Mouse (Mus musculus) forebrain, embryonic 11.5 days (tissue): ENCODE data around the gene Ppp1r12a. TPM values are rescaled to one million over a fixed set of nuclear protein-coding genes. Genes with fewer than 3 reads are reported as not detected.

Experiments used
- ATAC-seq: fragments of 200-750 bp; cut with Nextera tagmentation; replicated peaks from 2 replicates; pipeline ENCODE4 v1.8.0; 2017; ENCODE audit warnings: moderate TSS enrichment; ENCODE audit not compliant: low FRiP score
- DNase-seq: peaks from one replicate; pipeline ENCODE4 v3.0.0-alpha.2; 2017; ENCODE audit warnings: low spot score
- H3K27ac ChIP-seq: fragments of 300-500 bp; sonication (generic); 2 replicates; pipeline ENCODE4 v1.5.1; 2014; ENCODE audit warnings: low read depth, low read length
- H3K27me3 ChIP-seq: fragments of 300-500 bp; sonication (generic); 2 replicates; pipeline ENCODE4 v1.6.1; 2014; ENCODE audit warnings: mild to moderate bottlenecking, low read length, mixed read lengths; ENCODE audit not compliant: control insufficient read depth, insufficient read depth
- H3K36me3 ChIP-seq: fragments of 300-500 bp; sonication (generic); 2 replicates; pipeline ENCODE4 v1.6.1; 2014; ENCODE audit warnings: mild to moderate bottlenecking, low read length, moderate library complexity, mixed read lengths; ENCODE audit not compliant: control insufficient read depth, insufficient read depth
- H3K4me1 ChIP-seq: fragments of 300-500 bp; sonication (generic); replicated peaks from 2 replicates; pipeline ENCODE4 v1.6.1; 2014; ENCODE audit warnings: low read length, mixed read lengths; ENCODE audit not compliant: control insufficient read depth, insufficient read depth
- H3K4me2 ChIP-seq: fragments of 300-500 bp; sonication (generic); 2 replicates; pipeline ENCODE4 v1.6.1; 2014; ENCODE audit warnings: low read depth, mild to moderate bottlenecking, low read length, moderate library complexity, mixed read lengths; ENCODE audit not compliant: severe bottlenecking
- H3K4me3 ChIP-seq: fragments of 300-500 bp; sonication (generic); 2 replicates; pipeline ENCODE4 v1.5.1; 2014; ENCODE audit warnings: low read depth, low read length
- H3K9ac ChIP-seq: fragments of 300-500 bp; sonication (generic); 2 replicates; pipeline ENCODE4 v1.6.1; 2014; ENCODE audit warnings: low read length
- H3K9me3 ChIP-seq: fragments of 300-500 bp; sonication (generic); 2 replicates; pipeline ENCODE4 v1.6.1; 2016; ENCODE audit warnings: low read length, mixed read lengths; ENCODE audit not compliant: control insufficient read depth
- WGBS: fragments of 180-500 bp; shearing (Covaris S2); extraction: QIAGEN DNeasy Blood & Tissue Kit; methylation state at CpG from one replicate; pipeline ENCODE4 v1.1.7; 2014; 5-methylcytosine and 5-hydroxymethylcytosine counted together
- polyA plus RNA-seq: library from polyadenylated mRNA; unstranded; fragments of >200 nt; fragmentation: Nextera tagmentation; extraction: Ambion mirVana; gene quantifications from 2 replicates; pipeline ENCODE4 v1.2.1, GENCODE M21; 2014

Ppp1r12a gene
- polyA plus RNA-seq, 1 experiment from 2014 or later, result 80.7 TPM

DNA sequence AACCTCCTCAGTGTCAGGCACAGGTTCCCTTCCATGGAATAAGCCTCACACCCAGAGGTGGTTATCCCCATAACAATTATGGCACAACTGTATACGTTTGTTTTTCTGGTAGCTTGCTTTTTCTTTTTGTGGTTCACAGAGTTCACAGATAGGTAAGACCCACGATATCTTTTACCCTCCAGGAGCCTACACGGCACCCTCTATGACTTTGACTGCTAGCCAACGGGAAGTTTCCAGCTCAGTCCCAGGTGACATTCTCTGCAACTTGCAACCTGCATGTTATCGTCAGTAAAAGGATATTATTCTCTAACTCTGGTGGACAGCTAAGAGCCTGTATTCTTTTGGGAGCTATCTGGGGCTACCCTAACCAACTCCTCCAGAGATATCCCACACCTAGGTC, 148.2 kb downstream of the Ppp1r12a start:
- ATAC-seq (no peak), DNase-seq (no peak)
- WGBS, result 88% methylated on average over 5 of the region's 5 CpGs
- Histone ChIP-seq H3K9ac (no peak overlapping the region), H3K4me3 (no peak overlapping the region), H3K36me3 (no peaks in the 10 kb centered on the region), H3K9me3 (no peaks in the 10 kb centered on the region), H3K4me1 (no peaks in the 10 kb centered on the region), H3K27me3 (no peaks in the 10 kb centered on the region), H3K27ac (no peak overlapping the region), H3K4me2 (no peak overlapping the region)

- Histone ChIP-seq H3K9me3 (no peaks in the 10 kb centered on the region), H3K27me3 (no peaks in the 10 kb centered on the region)
Observed at GRCm38 (mm10) chr10:108311396-108311795, 149.4 kb downstream of the Ppp1r12a start.

GRCm38 (mm10) chr10:108313845-108314244, 151.9 kb downstream of the Ppp1r12a start:
- WGBS, result 76% methylated on average over 6 of the region's 6 CpGs
- Histone ChIP-seq H3K9me3 (no peaks in the 10 kb centered on the region), H3K4me1 (no peaks in the 10 kb centered on the region), H3K4me3 (no peak overlapping the region), H3K27me3 (no peaks in the 10 kb centered on the region), H3K4me2 (no peak overlapping the region), H3K9ac (no peak overlapping the region), H3K36me3 (no peaks in the 10 kb centered on the region), H3K27ac (no peak overlapping the region)
- DNase-seq (no peak), ATAC-seq (no peak)

More at GRCm38 (mm10) chr10:108311396-108311795, 149.4 kb downstream of the Ppp1r12a start:
- H3K4me1 ChIP-seq, result no peaks in the 10 kb centered on the region
- 88% methylated on average over 3 of the region's 3 CpGs for WGBS
- ATAC-seq (no peak), DNase-seq (no peak)
- no peak overlapping the region for H3K27ac ChIP-seq
- H3K4me3 ChIP-seq, result no peak overlapping the region
- H3K9ac ChIP-seq, result no peak overlapping the region
- H3K4me2 ChIP-seq, result no peak overlapping the region
- no peaks in the 10 kb centered on the region for H3K36me3 ChIP-seq

GRCm38 (mm10) chr10:108314396-108314795, 152.4 kb downstream of the Ppp1r12a start:
- H3K4me3 ChIP-seq, result no peak overlapping the region
- ATAC-seq, result no peak
- no peaks in the 10 kb centered on the region for H3K27me3 ChIP-seq
- H3K36me3 ChIP-seq, result no peaks in the 10 kb centered on the region
- no peaks in the 10 kb centered on the region for H3K4me1 ChIP-seq
- no peak overlapping the region for H3K27ac ChIP-seq
- WGBS, result 92% methylated on average over 8 of the region's 8 CpGs
- no peak overlapping the region for H3K4me2 ChIP-seq
- no peaks in the 10 kb centered on the region for H3K9me3 ChIP-seq
- no peak overlapping the region for H3K9ac ChIP-seq
- DNase-seq, result no peak

DNA sequence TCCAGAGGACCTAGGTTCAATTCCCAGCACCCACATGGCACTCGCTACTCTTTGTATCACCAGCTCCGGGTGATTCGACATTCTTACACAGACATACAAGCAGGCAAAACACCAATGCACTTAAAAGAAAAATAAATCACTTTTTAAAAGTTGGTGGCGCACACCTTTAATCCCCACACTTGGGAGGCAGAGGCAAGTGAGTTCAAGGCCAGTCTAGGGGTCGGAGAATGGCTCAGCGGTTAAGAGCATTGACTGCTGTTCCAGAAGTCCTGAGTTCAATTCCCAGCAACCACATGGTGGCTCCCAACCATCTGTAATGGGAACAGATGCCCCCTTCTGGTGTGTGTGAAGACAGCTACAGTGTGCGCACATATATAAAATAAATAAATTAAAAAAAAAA, 153.2 kb downstream of the Ppp1r12a start:
- Histone ChIP-seq H3K36me3 (no peaks in the 10 kb centered on the region), H3K9ac (no peak overlapping the region), H3K9me3 (no peaks in the 10 kb centered on the region), H3K27me3 (no peaks in the 10 kb centered on the region), H3K4me2 (no peak overlapping the region), H3K4me1 (no peaks in the 10 kb centered on the region), H3K27ac (no peak overlapping the region), H3K4me3 (no peak overlapping the region)
- WGBS, result 96% methylated on average over 7 of the region's 7 CpGs
- DNase-seq, result no peak
- no peak for ATAC-seq

DNA sequence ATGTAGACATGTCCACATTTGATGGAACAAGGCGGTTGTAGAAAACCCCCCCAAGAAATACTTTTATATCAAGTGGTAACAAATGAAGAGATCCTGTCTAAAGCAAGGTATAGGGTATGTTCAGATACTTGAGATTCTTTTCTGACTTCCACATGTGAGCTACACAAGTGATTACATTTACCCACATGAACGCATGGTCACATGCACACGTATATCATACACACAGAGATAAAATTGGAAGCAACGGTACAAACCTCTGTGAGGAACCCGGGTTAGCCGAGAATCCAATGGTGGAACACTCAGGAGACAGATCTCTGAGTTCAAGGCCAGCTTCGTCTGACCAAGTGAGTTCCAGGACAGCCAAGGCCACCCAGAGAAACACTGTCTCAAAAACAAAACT, 166.4 kb downstream of the Ppp1r12a start:
- H3K4me2 ChIP-seq, result no peak overlapping the region
- no peaks in the 10 kb centered on the region for H3K9me3 ChIP-seq
- no peaks in the 10 kb centered on the region for H3K4me1 ChIP-seq
- H3K27ac ChIP-seq, result no peak overlapping the region
- WGBS, result 86% methylated on average over 7 of the region's 7 CpGs
- H3K27me3 ChIP-seq, result peaks cover 7% of the 10 kb centered on the region; the same call in 1 of the 2 replicates
- ATAC-seq (no peak), DNase-seq (no peak)
- H3K4me3 ChIP-seq, result no peak overlapping the region
- H3K9ac ChIP-seq, result no peak overlapping the region
- H3K36me3 ChIP-seq, result no peaks in the 10 kb centered on the region

GRCm38 (mm10) chr10:108328983-108329382, 167.0 kb downstream of the Ppp1r12a start:
- H3K4me1 ChIP-seq, result no peaks in the 10 kb centered on the region; the same call in 1 of the 2 replicates
- H3K9me3 ChIP-seq, result no peaks in the 10 kb centered on the region
- H3K9ac ChIP-seq, result no peak overlapping the region
- H3K4me2 ChIP-seq, result no peak overlapping the region
- 89% methylated on average over 12 of the region's 12 CpGs for WGBS
- H3K36me3 ChIP-seq, result no peaks in the 10 kb centered on the region
- peaks cover 7% of the 10 kb centered on the region; the same call in 1 of the 2 replicates for H3K27me3 ChIP-seq
- DNase-seq (no peak), ATAC-seq (no peak)
- H3K27ac ChIP-seq, result no peak overlapping the region
- no peak overlapping the region for H3K4me3 ChIP-seq

- Histone ChIP-seq H3K4me3 (no peak overlapping the region), H3K4me2 (no peak overlapping the region), H3K9ac (no peak overlapping the region), H3K27me3 (peaks cover 7% of the 10 kb centered on the region; the same call in 1 of the 2 replicates), H3K9me3 (no peaks in the 10 kb centered on the region), H3K27ac (no peak overlapping the region), H3K36me3 (no peaks in the 10 kb centered on the region), H3K4me1 (no peaks in the 10 kb centered on the region; the same call in 1 of the 2 replicates)
- DNase-seq (no peak), ATAC-seq (no peak)
- 90% methylated on average over 5 of the region's 5 CpGs for WGBS
Observed at GRCm38 (mm10) chr10:108329771-108330170, 167.8 kb downstream of the Ppp1r12a start.

DNA sequence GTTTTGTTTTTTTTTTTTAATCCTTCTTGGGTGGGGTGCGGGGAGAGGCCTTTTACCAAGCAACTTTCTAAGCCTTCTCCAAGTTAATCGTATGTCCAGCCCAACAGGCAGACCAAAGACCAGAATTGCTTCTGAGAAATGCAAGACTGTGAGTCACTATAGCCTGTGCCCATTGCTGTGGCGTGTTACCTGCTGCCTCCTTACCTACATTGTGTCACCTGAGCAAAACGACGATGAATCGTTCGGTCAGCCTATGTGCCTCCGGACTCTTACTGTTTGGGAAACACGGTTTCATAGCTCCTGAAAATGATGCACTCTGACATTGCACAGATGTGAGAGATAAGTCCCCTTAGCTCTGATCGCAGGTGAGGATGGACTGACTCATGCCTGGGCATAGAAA, 169.0 kb downstream of the Ppp1r12a start:
- Histone ChIP-seq H3K4me3 (no peak overlapping the region; the same call in 1 of the 2 replicates), H3K9me3 (no peaks in the 10 kb centered on the region), H3K4me1 (no peaks in the 10 kb centered on the region; the same call in 1 of the 2 replicates), H3K27ac (no peak overlapping the region), H3K4me2 (peak overlapping the region; percentile 82; the same call in 1 of the 2 replicates), H3K27me3 (peaks cover 7% of the 10 kb centered on the region; the same call in 1 of the 2 replicates), H3K9ac (no peak overlapping the region), H3K36me3 (no peaks in the 10 kb centered on the region)
- ATAC-seq, result no peak
- WGBS, result 5% methylated on average over 10 of the region's 10 CpGs
- DNase-seq, result no peak
